Mouse (Mus musculus): ENCODE data around the gene Sbf2. TPM values are rescaled to one million over a fixed set of nuclear protein-coding genes. Genes with fewer than 3 reads are reported as not detected.
"Not testable (repeated sequence)": the region's sequence is repeated elsewhere in the genome, so short reads cannot be mapped to it uniquely, and the experiment has no call there.

Sbf2 gene
- total RNA-seq, 2 experiments from 2014 or later: 32.7 to 36.6 TPM

- DNase-seq (ENCODE audit: low spot score in 2 of 2): no peak
Observed at GRCm38 (mm10) chr7:110414276-110414675, 200.4 kb downstream of the Sbf2 start.

DNA sequence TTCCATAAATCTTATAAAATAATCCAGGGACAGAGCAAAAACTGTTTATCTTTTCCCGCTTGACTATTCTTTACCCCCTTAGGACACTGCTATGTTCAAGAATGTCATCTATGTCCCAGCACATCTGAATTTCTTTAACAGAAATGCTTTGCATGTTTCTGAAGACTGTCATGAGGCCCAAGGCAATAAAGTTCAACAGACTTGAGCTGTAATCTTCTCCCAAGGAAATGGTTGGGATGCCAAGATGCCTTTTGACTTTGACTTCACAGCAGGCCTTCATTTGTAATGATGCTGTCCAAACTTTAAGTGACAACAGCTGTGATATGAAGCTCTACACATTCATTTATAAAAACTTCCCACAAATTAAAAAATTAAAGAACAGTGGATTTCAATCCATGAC lies 212.6 kb downstream of the Sbf2 start:
- no peak for DNase-seq (ENCODE audit: low spot score in 2 of 2)

- no peak for DNase-seq (ENCODE audit: low spot score in 2 of 2)
Observed at GRCm38 (mm10) chr7:110392576-110392975, 222.1 kb downstream of the Sbf2 start.

DNA sequence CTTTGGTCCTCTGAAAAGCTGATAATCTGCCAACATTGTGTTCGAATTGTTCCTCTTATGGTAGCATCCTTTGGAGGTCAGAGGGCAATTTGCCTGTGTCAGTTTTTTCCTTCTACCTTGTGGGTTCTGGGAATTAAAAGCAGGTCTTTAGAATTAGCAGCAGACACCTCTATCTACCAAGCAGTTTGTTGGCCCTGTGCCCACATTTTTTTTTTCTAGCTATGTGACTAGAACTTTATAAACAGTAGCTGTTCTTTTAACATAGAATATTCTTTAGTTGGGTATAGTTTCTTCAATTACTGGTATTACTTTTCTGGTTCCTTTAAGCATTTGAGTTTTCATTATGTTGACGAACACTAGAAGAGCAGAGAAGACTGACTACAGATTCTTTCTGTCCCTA lies 223.1 kb downstream of the Sbf2 start:
- no peak for DNase-seq (ENCODE audit: low spot score in 2 of 2)

DNA sequence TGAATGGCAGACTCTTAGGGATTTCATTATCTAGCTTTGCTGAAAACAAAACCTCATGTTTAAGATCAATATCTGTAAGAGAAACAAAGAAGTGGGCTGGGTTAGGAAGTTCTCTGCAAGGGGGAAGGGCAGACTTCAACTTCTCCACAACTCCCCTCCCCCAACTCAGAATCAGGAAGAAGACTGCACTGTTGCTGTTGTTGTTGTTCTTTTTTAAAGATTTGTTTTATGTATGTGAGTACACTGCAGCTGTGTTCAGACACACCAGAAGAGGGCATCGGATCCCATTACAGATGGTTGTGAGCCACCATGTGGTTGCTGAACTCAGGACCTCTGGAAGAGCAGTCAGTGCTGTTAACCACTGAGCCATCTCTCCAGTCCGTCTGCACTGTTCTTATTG lies 225.8 kb downstream of the Sbf2 start:
- DNase-seq (ENCODE audit: low spot score in 2 of 2): not testable (repeated sequence)

DNA sequence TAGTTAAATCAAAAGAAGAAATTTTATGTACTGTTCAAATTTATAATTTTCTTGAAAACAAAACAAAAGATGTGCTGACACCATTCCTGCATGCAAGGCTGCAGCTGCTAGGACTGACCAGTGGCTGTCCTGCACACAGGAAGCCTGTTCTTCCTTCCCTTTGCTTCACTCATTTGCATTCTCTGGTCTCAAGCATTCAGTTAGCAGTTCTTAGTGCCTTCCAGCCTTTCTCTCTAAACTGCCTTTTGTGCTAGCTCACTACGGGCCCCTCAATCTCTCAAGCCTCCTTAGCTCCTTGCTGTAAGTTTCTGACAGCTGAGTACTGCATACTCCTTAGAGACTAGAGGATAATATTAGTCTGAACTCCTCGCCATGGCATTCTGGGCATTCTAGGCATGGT lies 227.2 kb downstream of the Sbf2 start:
- no peak for DNase-seq (ENCODE audit: low spot score in 2 of 2)

GRCm38 (mm10) chr7:110385482-110385881 lies 229.2 kb downstream of the Sbf2 start:
- DNase-seq (ENCODE audit: low spot score in 2 of 2): no peak

GRCm38 (mm10) chr7:110384343-110384742 lies 230.4 kb downstream of the Sbf2 start:
- no peak for DNase-seq (ENCODE audit: low spot score in 2 of 2)

- no peak for DNase-seq (ENCODE audit: low spot score in 2 of 2)
Observed at GRCm38 (mm10) chr7:110381625-110382024, 233.1 kb downstream of the Sbf2 start.

GRCm38 (mm10) chr7:110379335-110379914 lies 235.3 kb downstream of the Sbf2 start:
- peak in 1 of 2 experiments; percentile 8 for DNase-seq (ENCODE audit: low spot score in 2 of 2)

DNA sequence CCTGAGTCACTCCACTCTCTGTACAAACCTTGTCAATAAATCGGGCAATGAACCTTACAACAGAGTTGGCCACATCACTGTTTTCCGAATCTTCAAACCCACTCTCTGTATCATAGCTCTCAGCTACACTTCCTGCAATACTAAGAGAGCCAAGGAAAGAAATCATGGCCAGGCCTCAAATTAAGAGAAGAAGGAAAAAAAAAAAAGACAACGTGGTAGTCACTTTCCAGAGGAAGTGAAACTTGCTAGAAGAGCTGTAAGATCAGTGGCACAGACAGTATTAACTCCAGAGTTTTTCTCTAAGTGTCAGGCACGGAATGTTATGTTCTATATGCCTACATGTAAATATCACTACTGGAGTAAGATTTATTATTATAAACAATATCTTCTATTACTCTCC lies 242.2 kb downstream of the Sbf2 start:
- no peak for DNase-seq (ENCODE audit: low spot score in 2 of 2)

DNA sequence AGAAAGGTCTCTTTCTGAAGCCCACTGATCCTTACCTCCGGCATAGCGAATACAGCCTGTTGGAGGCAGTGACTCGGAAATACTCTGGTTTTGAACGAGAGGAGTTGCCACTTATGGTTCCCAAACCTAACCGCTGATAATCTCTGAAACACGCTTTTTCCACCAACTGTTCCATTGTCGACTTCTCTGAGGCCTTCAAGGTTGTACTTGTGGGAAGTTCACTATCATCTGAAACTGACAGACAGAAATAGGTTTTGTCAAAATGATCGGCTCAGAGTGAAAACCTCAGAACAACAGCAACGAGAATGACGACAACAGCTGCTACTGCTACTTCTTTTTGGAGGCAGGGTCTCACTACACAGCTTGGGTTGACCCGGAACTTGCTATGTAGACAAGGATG lies 252.7 kb downstream of the Sbf2 start:
- DNase-seq (ENCODE audit: low spot score in 2 of 2): no peak

DNA sequence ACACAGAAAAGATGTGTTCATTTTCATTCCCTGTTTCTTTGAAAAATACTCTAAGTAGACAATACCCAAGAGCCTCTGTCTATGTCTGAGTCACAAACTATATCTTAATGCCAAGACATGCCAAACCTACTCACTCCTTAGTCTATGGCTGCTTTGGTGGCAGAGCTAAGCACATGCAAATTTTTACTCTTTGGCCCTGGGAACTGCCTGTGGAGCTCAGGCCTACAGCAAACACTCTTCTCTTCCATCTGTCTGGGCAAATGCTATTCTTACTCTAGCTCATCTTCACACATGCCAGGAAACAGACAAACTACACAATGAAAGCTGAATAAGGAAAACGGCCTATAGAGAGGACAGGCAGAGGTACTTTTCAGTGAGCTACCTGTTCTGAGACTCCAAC lies 253.2 kb downstream of the Sbf2 start:
- DNase-seq (ENCODE audit: low spot score in 2 of 2): no peak

DNA sequence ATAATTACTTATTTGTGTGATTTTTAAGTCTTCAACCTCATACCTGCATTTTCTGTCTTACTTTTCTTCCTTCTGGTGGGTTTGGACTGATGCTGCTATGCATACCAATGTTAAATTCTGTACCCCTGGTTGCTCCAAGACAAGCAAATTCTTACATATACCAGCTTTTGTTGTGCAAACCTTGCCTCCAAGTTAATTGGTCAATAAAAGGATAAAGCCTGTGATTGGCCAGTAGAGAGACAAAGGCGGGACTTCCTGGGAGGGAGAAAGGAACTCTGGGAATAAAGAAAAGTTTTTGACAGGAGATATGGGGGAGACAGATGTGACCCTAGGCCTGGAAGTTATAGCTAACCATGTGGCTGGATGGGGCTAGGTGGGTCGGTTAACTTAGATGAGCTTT lies 255.3 kb downstream of the Sbf2 start:
- no peak for DNase-seq (ENCODE audit: low spot score in 2 of 2)

DNA sequence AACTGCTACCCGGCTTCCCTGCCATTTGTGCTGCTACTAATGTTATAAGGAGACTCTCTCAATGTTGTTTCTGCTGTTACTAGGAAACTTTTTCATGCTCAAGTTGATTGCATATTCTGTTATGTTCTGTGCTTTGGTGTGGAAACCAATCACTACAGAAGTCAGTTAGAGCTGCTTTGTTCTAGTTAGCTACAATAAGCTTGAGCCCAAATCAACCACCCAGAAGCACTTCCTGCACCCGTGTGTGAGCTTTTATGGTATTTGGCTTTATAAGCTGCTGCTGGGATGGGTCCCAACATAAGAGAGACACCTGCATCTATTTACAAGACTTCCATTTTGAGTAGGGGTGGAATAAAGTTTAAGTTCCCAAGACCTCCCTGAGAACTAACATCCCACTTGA lies 260.8 kb downstream of the Sbf2 start:
- DNase-seq (ENCODE audit: low spot score in 2 of 2): no peak

DNA sequence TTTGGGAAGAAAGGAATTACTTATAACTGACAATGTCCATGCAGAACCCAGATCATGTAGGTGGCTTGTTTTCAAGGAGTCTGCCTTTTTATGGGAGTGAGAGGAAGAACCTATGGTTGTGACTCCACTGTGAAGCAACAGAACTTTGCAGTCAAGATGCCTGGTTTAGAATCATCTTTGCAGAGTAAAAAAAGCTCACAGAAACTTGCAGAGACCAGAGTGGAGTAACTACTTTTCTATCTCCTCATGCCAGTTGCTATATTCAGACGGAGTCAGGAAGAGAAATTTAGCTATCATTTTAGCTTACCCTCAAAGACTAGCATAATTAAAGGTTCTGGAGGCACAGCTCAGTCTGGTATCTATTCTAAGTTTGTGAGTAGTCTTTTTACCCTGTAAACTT lies 267.5 kb downstream of the Sbf2 start:
- DNase-seq (ENCODE audit: low spot score in 2 of 2): no peak

DNA sequence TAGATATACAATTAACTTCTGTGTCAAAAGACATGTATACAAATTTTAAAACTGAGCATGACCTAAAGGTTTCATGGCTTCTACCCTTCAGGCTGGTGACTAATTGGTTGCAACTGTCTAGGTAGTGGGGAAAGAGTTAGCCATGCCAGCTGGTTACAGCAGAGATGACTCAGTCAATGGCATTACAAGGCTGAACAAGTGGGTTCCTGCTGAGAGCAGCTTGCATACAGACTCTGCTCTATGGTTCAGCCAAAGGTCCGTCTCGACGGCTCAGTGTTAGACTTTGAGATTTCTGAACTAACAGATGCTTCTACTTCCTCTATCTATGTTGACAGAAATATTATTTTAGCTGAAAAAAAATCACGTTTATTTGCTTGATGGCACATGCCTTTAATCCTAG lies 277.1 kb downstream of the Sbf2 start:
- DNase-seq (ENCODE audit: low spot score in 2 of 2): peak in 1 of 2 experiments; percentile 13

- DNase-seq (ENCODE audit: low spot score in 2 of 2): no peak
Observed at GRCm38 (mm10) chr7:110325381-110326110, 289.2 kb downstream of the Sbf2 start.

DNA sequence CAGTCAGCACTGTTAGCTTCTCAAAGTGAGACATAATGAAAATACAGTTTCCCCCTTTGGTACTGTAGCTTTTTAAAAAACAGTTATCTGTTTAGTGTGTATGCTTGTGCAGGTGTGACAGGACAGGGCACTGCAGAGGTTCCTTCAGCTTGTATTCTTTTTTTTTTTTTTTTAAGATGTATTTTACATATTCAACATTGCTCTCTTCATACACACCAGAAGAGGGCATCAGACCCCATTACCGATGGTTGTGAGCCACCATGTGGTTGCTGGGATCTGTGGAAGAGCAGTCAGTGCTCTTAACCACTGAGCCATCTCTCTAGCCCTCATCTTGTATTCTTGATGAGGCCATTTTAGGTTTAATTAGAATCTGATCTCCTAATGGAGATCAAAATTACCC lies 289.9 kb downstream of the Sbf2 start:
- no peak for DNase-seq (ENCODE audit: low spot score in 2 of 2)

DNA sequence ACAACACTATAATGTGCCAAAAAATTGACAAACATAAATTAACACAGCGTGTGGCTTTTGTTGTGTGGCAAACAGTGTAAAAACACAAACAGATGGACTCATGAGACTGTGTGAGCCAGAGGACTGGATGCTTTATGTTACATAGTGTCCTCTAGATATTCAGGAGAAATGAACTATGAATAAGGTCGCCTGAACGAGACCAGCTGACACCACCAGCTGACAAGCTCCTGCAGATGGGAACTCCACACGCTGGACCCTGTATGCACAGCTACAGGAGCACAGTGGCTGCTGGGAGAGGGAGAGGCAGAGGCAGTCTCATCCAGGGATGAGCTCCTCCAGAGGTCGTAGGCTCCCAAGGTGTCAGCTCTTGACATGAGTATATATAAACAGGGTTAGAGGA lies 293.6 kb downstream of the Sbf2 start:
- DNase-seq (ENCODE audit: low spot score in 2 of 2): no peak

GRCm38 (mm10) chr7:110318971-110319519 lies 295.7 kb downstream of the Sbf2 start:
- DNase-seq (ENCODE audit: low spot score in 2 of 2): no peak

- DNase-seq (ENCODE audit: low spot score in 2 of 2): no peak
Observed at GRCm38 (mm10) chr7:110317412-110317811, 297.3 kb downstream of the Sbf2 start.

DNA sequence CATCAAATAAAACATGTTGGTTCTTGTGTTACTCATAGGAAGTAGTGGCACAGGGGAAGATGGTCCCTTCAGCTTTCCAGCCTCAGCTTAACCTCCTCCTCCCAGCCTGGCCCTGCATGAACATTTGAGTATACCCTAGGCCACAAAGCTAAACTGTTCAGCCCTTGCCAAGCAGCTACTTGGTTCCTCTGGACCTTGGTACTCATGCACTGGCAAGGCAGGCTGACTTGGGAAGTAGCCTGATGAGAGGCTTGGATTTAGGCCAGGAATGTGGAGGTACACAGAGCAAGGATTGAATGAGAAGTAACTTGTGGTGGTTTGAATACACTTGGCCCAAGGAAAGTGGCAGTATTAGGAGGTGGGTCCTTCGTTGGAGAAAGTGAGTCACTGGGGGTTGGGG lies 299.4 kb downstream of the Sbf2 start:
- no peak for DNase-seq (ENCODE audit: low spot score in 2 of 2)

Data from adrenal gland, adult 18-20 months (tissue).